Mouse (Mus musculus): ENCODE data around the gene Ankrd54.

GRCm38 (mm10) chr15:79023366-79023765, 39.3 kb downstream of the Ankrd54 start:
- TF ChIP-seq CTCF (IDR thresholded peaks at IDR 0.05; ENCODE audit: low read depth) (no peak), EP300 (IDR thresholded peaks at IDR 0.05; ENCODE audit: low read depth) (no peak)
